Mouse (Mus musculus): ENCODE measurements around the gene Nlgn1.

- no peak for TF ChIP-seq POLR2A (IDR thresholded peaks at IDR 0.05; ENCODE audit: insufficient read length, low read depth)
- no peak for TF ChIP-seq USF1 (IDR thresholded peaks at IDR 0.05; ENCODE audit: low read depth)
- TF ChIP-seq REST (IDR thresholded peaks at IDR 0.05; ENCODE audit: insufficient read depth, insufficient read length): no peak
Observed at GRCm38 (mm10) chr3:26151351-26152020, 180.8 kb downstream of the Nlgn1 start.
